ENCODE assay signal across 8 mouse cellular contexts in genomic region chr5:134350660-134351059, GRCm38 (mm10). TPM values are rescaled to one million over a fixed set of nuclear protein-coding genes. Genes with fewer than 3 reads are reported as not detected.
DNase-seq lines count a peak whose midpoint lies in the region; ATAC-seq and TF ChIP-seq lines count a peak whose summit lies in the region.

No protein-coding gene starts in this region.

- no peak overlapping the region for H3K4me3 ChIP-seq in liver, adult 2 months (ENCODE audit: insufficient read depth, low read depth, low read length)
- H3K4me3 ChIP-seq in midbrain, postnatal 0 days (ENCODE audit: low read depth, low read length): no peak overlapping the region
- H3K4me3 ChIP-seq in testis, adult 2 months (ENCODE audit: control insufficient read depth, low read depth, low read length): peak overlapping the region; percentile 72

- H3K27me3 ChIP-seq in liver, adult 2 months (ENCODE audit: control insufficient read depth, insufficient read depth, low read length): no peaks in the 10 kb centered on the region
- H3K27me3 ChIP-seq in midbrain, postnatal 0 days (ENCODE audit: insufficient read depth, low read length): no peaks in the 10 kb centered on the region
- no peaks in the 10 kb centered on the region for H3K27me3 ChIP-seq in testis, adult 2 months (ENCODE audit: control insufficient read depth, insufficient read depth, low read length)

- no peaks in the 10 kb centered on the region for H3K9me3 ChIP-seq in midbrain, postnatal 0 days (ENCODE audit: low read length)

- H3K27ac ChIP-seq in liver, adult 2 months (replicated peaks; ENCODE audit: insufficient read depth, low read depth, low read length): no peak overlapping the region
- no peak overlapping the region for H3K27ac ChIP-seq in midbrain, postnatal 0 days (ENCODE audit: low read depth, low read length)
- no peak overlapping the region; the same call in 1 of the 2 replicates for H3K27ac ChIP-seq in testis, adult 2 months (ENCODE audit: control insufficient read depth, insufficient read depth, low read depth, low read length)

- 0 out of 2 replicates have a peak, but pooled peaks cover 2% of the 10 kb centered on the region for H3K4me1 ChIP-seq in liver, adult 2 months (ENCODE audit: control insufficient read depth, insufficient read depth, low read length)
- H3K4me1 ChIP-seq in midbrain, postnatal 0 days (ENCODE audit: insufficient read depth, low read length): no peaks in the 10 kb centered on the region
- H3K4me1 ChIP-seq in testis, adult 2 months (ENCODE audit: control insufficient read depth, insufficient read depth, low read length): peaks cover 2% of the 10 kb centered on the region

- TF ChIP-seq CTCF in liver, adult 2 months (IDR thresholded peaks at IDR 0.05; ENCODE audit: low read depth, low read length): no peak
- no peak for TF ChIP-seq CTCF in midbrain, postnatal 0 days (IDR thresholded peaks at IDR 0.05)
- TF ChIP-seq CTCF in testis, adult 2 months (IDR thresholded peaks at IDR 0.05; ENCODE audit: control insufficient read depth, insufficient read depth, insufficient replicate concordance, low read depth, low read length): no peak

- DNase-seq in A20 (ENCODE audit: low read depth, low spot score) (peak; percentile 66), NIH3T3 (ENCODE audit: low read depth) (peak; percentile 83)
- DNase-seq in embryo, embryonic 10 days (ENCODE audit: low spot score): peak; percentile 73
- peak; percentile 67 for DNase-seq in gastrocnemius, postnatal 25 days
- DNase-seq in liver, adult 2 months (ENCODE audit: extremely low read depth, low read depth, low spot score): peak; percentile 63
- DNase-seq in midbrain, postnatal 0 days (ENCODE audit: low spot score): peak; percentile 39

- TF ChIP-seq POLR2A in liver, adult 2 months (IDR thresholded peaks at IDR 0.05; ENCODE audit: extremely low read depth, insufficient read depth, low read length): no peak
- no peak for TF ChIP-seq POLR2A in testis, adult 2 months (IDR thresholded peaks at IDR 0.05; ENCODE audit: control insufficient read depth, low read depth, low read length)

- H3K36me3 ChIP-seq in liver, adult 2 months (ENCODE audit: control insufficient read depth, insufficient read depth, low read length): no peaks in the 10 kb centered on the region
- H3K36me3 ChIP-seq in midbrain, postnatal 0 days (ENCODE audit: insufficient read depth, low read length): no peaks in the 10 kb centered on the region
- H3K36me3 ChIP-seq in testis, adult 2 months (ENCODE audit: control insufficient read depth, insufficient read depth, low read length): no peaks in the 10 kb centered on the region

- H3K4me2 ChIP-seq in midbrain, postnatal 0 days (ENCODE audit: low read depth, low read length, poor library complexity, severe bottlenecking): peak overlapping the region; percentile 29

- ATAC-seq in inflammation-experienced regulatory T-cells, adult 6 months: peak; percentile 100
- peak; percentile 62; the same call in 1 of the 2 replicates for ATAC-seq in midbrain, postnatal 0 days (ENCODE audit: low FRiP score)

- no peak overlapping the region for H3K9ac ChIP-seq in liver, adult 2 months (ENCODE audit: low read depth, low read length)
- H3K9ac ChIP-seq in midbrain, postnatal 0 days (replicated peaks; ENCODE audit: low read length, poor library complexity, severe bottlenecking): 0 out of 2 replicates have a peak overlapping the region, but pooled peaks have one; percentile 29

- WGBS in liver, adult 2 months: 16% methylated on average over 10 of the region's 10 CpGs
- 13% methylated on average over 10 of the region's 10 CpGs for WGBS in midbrain, postnatal 0 days

- no peaks in the 10 kb centered on the region for H3K79me2 ChIP-seq in liver, adult 2 months (ENCODE audit: control insufficient read depth, insufficient read depth, low read length)

RNA-seq across cellular contexts. Expression of gene Gtf2i, which starts 36.1 kb away (rescaled TPM):
- total RNA-seq in gastrocnemius, postnatal 25 days (2021): 100 to 1,000 TPM; 102 to 106 TPM
- 10 to 100 TPM; 91.5 to 97.5 (median 94.5) TPM for polyA plus RNA-seq in inflammation-experienced regulatory T-cells, adult 6 months (2017; shearing (Covaris generic))
- 54.2 and 58.3 TPM in 2 replicates for total RNA-seq in liver, adult 2 months (2014; rRNA removed)
- 31.7 and 37.9 TPM in 2 replicates for polyA plus RNA-seq in liver, adult 2 months (2012; rRNA removed)
- 96.4 and 104 TPM in 2 replicates for total RNA-seq in midbrain, postnatal 0 days (2014; rRNA removed)
- polyA plus RNA-seq in midbrain, postnatal 0 days (2015; fragmentation: Nextera tagmentation; extraction: Ambion mirVana): 74.6 and 77.2 TPM in 2 replicates
- 79.9 and 84.4 TPM in 2 replicates for polyA plus RNA-seq in testis, adult 2 months (2012; rRNA removed)
